In the genomic region with DNA sequence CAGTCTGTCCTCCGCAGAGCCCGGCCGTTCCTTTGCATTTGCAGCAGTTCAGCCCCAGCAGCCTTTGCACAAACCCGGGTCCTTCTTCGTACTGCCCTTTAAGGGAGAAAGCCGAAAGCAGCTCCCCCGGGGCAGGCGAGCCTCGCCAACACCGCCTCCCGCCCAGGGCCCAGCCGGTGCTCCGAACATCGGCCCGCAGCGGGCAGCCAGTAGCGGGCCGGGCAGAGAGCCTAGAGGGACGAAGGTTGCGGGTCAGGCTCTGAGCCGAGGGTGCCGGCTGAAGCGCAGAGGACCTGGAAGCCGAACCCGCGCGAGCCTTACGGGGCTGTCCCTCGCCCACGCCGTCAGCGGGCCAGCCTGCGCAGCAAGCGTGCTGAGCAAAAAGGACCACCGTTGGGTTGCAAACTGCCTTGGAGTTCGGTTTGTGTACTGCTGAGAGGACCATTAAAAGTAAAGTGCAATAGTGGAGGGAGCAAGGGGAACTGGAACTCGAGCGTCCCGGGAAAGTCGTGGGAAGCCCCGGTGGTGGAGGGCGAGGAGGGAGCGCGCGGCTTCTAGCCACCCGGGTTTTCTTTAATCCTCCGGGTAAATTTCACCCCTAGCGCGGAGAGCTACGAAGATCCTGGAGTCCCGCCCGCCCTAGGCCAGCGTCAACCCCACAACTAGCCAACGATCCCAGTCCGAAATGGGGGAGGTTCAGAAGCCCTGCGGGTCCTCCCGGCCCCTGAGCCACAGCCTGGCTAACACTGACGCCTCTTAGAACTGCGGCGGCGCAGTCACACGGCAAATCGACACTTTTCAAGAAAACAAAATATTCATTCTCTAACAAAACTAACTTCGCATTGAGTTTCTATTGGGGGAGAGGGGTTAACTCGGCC, we compare ENCODE assay signal across 7 mouse cellular contexts. TPM values are rescaled to one million over a fixed set of nuclear protein-coding genes. Genes with fewer than 3 reads are reported as not detected.
DNase-seq lines count a peak whose midpoint lies in the region; ATAC-seq lines count a peak whose summit lies in the region.

No protein-coding gene starts in this region.

- under 1% methylated on average over 65 of the region's 65 CpGs for WGBS in hindbrain, embryonic 10.5 days
- WGBS in limb, embryonic 11.5 days: under 1% methylated on average over 65 of the region's 65 CpGs
- under 1% methylated on average over 65 of the region's 65 CpGs for WGBS in midbrain, embryonic 11.5 days

- DNase-seq in ZHBTc4 (ENCODE audit: low read depth, low spot score): peak; percentile 61
- DNase-seq in cerebellum, adult 8-10 months: peak; percentile 14
- DNase-seq in forelimb bud, embryonic 11.5 days (ENCODE audit: low read depth, low spot score): peak; percentile 46
- DNase-seq in hindbrain, embryonic 10.5 days (ENCODE audit: low spot score): peak; percentile 80
- DNase-seq in limb, embryonic 11.5 days (ENCODE audit: low spot score): peak; percentile 79
- DNase-seq in midbrain, embryonic 11.5 days (ENCODE audit: low spot score, missing footprints): peak; percentile 98
- peak; percentile 46 for DNase-seq in splenic B cell, adult 2 months (ENCODE audit: low read depth, low spot score)

- peak overlapping the region; percentile 67 for H3K4me3 ChIP-seq in hindbrain, embryonic 10.5 days
- peak overlapping the region; percentile 63 for H3K4me3 ChIP-seq in limb, embryonic 11.5 days (ENCODE audit: low read depth, low read length)
- peak overlapping the region; percentile 69 for H3K4me3 ChIP-seq in midbrain, embryonic 11.5 days (ENCODE audit: low read depth, low read length)

- H3K9me3 ChIP-seq in hindbrain, embryonic 10.5 days: no peaks in the 10 kb centered on the region
- no peaks in the 10 kb centered on the region for H3K9me3 ChIP-seq in limb, embryonic 11.5 days (ENCODE audit: control insufficient read depth, low read length)
- no peaks in the 10 kb centered on the region for H3K9me3 ChIP-seq in midbrain, embryonic 11.5 days (ENCODE audit: control insufficient read depth, low read length)

- H3K4me1 ChIP-seq in hindbrain, embryonic 10.5 days (replicated peaks): peaks cover 45% of the 10 kb centered on the region
- H3K4me1 ChIP-seq in limb, embryonic 11.5 days (ENCODE audit: control insufficient read depth, insufficient read depth, low read length): peaks cover 7% of the 10 kb centered on the region
- peaks cover 30% of the 10 kb centered on the region for H3K4me1 ChIP-seq in midbrain, embryonic 11.5 days (ENCODE audit: control insufficient read depth, insufficient read depth, low read length)

- peak overlapping the region; percentile 95 for H3K27ac ChIP-seq in hindbrain, embryonic 10.5 days
- peak overlapping the region; percentile 88 for H3K27ac ChIP-seq in limb, embryonic 11.5 days (replicated peaks; ENCODE audit: low read depth, low read length)
- H3K27ac ChIP-seq in midbrain, embryonic 11.5 days (ENCODE audit: low read depth, low read length): peak overlapping the region; percentile 66

- H3K27me3 ChIP-seq in hindbrain, embryonic 10.5 days (ENCODE audit: insufficient read depth, poor library complexity, severe bottlenecking): peaks cover 46% of the 10 kb centered on the region
- H3K27me3 ChIP-seq in limb, embryonic 11.5 days (ENCODE audit: control insufficient read depth, insufficient read depth, low read length): peaks cover 22% of the 10 kb centered on the region
- peaks cover 21% of the 10 kb centered on the region for H3K27me3 ChIP-seq in midbrain, embryonic 11.5 days (ENCODE audit: control insufficient read depth, insufficient read depth, low read length)
- H3K27me3 ChIP-seq in splenic B cell, adult 2 months (ENCODE audit: control insufficient read depth, insufficient read depth, low read length, poor library complexity, severe bottlenecking): peaks cover 3% of the 10 kb centered on the region

- H3K9ac ChIP-seq in limb, embryonic 11.5 days (ENCODE audit: low read length): peak overlapping the region; percentile 91
- H3K9ac ChIP-seq in midbrain, embryonic 11.5 days (ENCODE audit: low read length): peak overlapping the region; percentile 87

- H3K4me2 ChIP-seq in limb, embryonic 11.5 days (ENCODE audit: low read depth, severe bottlenecking): peak overlapping the region; percentile 99
- peak overlapping the region; percentile 76 for H3K4me2 ChIP-seq in midbrain, embryonic 11.5 days

- no peaks in the 10 kb centered on the region for H3K36me3 ChIP-seq in hindbrain, embryonic 10.5 days
- no peaks in the 10 kb centered on the region for H3K36me3 ChIP-seq in limb, embryonic 11.5 days (ENCODE audit: control insufficient read depth, insufficient read depth, low read length)
- H3K36me3 ChIP-seq in midbrain, embryonic 11.5 days (ENCODE audit: control insufficient read depth, insufficient read depth, low read length): no peaks in the 10 kb centered on the region
- H3K36me3 ChIP-seq in splenic B cell, adult 2 months (ENCODE audit: control insufficient read depth, insufficient read depth, low read length, poor library complexity, severe bottlenecking): no peaks in the 10 kb centered on the region

- ATAC-seq in limb, embryonic 11.5 days (ENCODE audit: insufficient number of reproducible peaks, low FRiP score, low TSS enrichment, low read depth): peak; percentile 55; the same call in 1 of the 2 replicates
- ATAC-seq in midbrain, embryonic 11.5 days (ENCODE audit: low FRiP score): peak; percentile 59

RNA-seq across cellular contexts. Expression of gene Sox6, which starts 6.6 kb away (rescaled TPM):
- 20.3 and 22.5 TPM in 2 replicates for polyA plus RNA-seq in hindbrain, embryonic 10.5 days (2016; fragmentation: Nextera tagmentation; extraction: Ambion mirVana)
- 45.4 and 58.1 TPM in 2 replicates for polyA plus RNA-seq in limb, embryonic 11.5 days (2014; fragmentation: Nextera tagmentation; extraction: Ambion mirVana)
- 40.1 and 42.7 TPM in 2 replicates for polyA plus RNA-seq in midbrain, embryonic 11.5 days (2014; fragmentation: Nextera tagmentation; extraction: Ambion mirVana)

RNA-seq across cellular contexts. Expression of gene 1110004F10Rik, which starts 7.2 kb away (rescaled TPM):
- 326 and 353 TPM in 2 replicates for polyA plus RNA-seq in hindbrain, embryonic 10.5 days (2016; fragmentation: Nextera tagmentation; extraction: Ambion mirVana)
- 366 and 382 TPM in 2 replicates for polyA plus RNA-seq in limb, embryonic 11.5 days (2014; fragmentation: Nextera tagmentation; extraction: Ambion mirVana)
- polyA plus RNA-seq in midbrain, embryonic 11.5 days (2014; fragmentation: Nextera tagmentation; extraction: Ambion mirVana): 395 and 418 TPM in 2 replicates

RNA-seq across cellular contexts. Expression of gene Gm4353, which starts 52.5 kb away (rescaled TPM):
- polyA plus RNA-seq in hindbrain, embryonic 10.5 days (2016; fragmentation: Nextera tagmentation; extraction: Ambion mirVana): 0.71 and 0.90 TPM in 2 replicates
- 1.1 and 1.8 TPM in 2 replicates for polyA plus RNA-seq in limb, embryonic 11.5 days (2014; fragmentation: Nextera tagmentation; extraction: Ambion mirVana)
- polyA plus RNA-seq in midbrain, embryonic 11.5 days (2014; fragmentation: Nextera tagmentation; extraction: Ambion mirVana): 0.36 and 0.66 TPM in 2 replicates

Comparison
In these comparisons a context has a peak if more than half of its experiments do, and no peak if none do; other contexts are left out.
1. Peak in every context shown above with its lines: DNase-seq, ATAC-seq, H3K4me3 ChIP-seq and H3K27ac ChIP-seq.
2. DNase-seq: peak in every context shown above with its lines; median percentile 98 in midbrain, embryonic 11.5 days; 80 in hindbrain, embryonic 10.5 days; 79 in limb, embryonic 11.5 days; 61 in ZHBTc4; 46 in forelimb bud, embryonic 11.5 days; 46 in splenic B cell, adult 2 months; 14 in cerebellum, adult 8-10 months.